Mouse (Mus musculus) erythroid progenitor cell, adult 5-6 weeks (primary cell): ENCODE results near the gene B230307C23Rik. TPM values are rescaled to one million over a fixed set of nuclear protein-coding genes. Genes with fewer than 3 reads are reported as not detected.
"Not testable (repeated sequence)": the region's sequence is repeated elsewhere in the genome, so short reads cannot be mapped to it uniquely, and the experiment has no call there.

Source experiments
- ATAC-seq: replicated peaks from 2 replicates; pipeline ENCODE4 v1.8.0; 2016; ENCODE audit warnings: moderate number of reproducible peaks, mild to moderate bottlenecking, moderate TSS enrichment, inconsistent platforms; ENCODE audit not compliant: poor library complexity, low FRiP score, severe bottlenecking
- total RNA-seq, 2 experiments: library from RNA; stranded (forward) in 1 of 2; stranded (reverse) in 1 of 2; fragments of 150-400 nt in 1 of 2; fragments of 186-747, 209-891 nt in 1 of 2; gene quantifications; 2 replicates each; pipeline versions ENCODE4 v1.2.3 to v1.2.4; 2015 to 2017; ENCODE audit warnings: low replicate concordance in 2 of 2

Gene B230307C23Rik
- total RNA-seq, 2 experiments from 2014 or later, result 14.3 to 25.7 TPM

GRCm38 (mm10) chr16:97995849-97996615 is 1.1 kb upstream of the B230307C23Rik start:
- ATAC-seq, result no peak

- ATAC-seq, result peak; percentile 20
These were observed 242 bp downstream of the B230307C23Rik start for GRCm38 (mm10) chr16:97997383-97997731.

GRCm38 (mm10) chr16:98022081-98022480 is 25.0 kb downstream of the B230307C23Rik start:
- ATAC-seq, result no peak

GRCm38 (mm10) chr16:98022657-98023345 is 25.7 kb downstream of the B230307C23Rik start:
- ATAC-seq, result peak; percentile 80

GRCm38 (mm10) chr16:98026186-98026585 is 29.1 kb downstream of the B230307C23Rik start:
- ATAC-seq, result not testable (repeated sequence)

- not testable (repeated sequence) for ATAC-seq
These were observed 37.9 kb downstream of the B230307C23Rik start for GRCm38 (mm10) chr16:98034971-98035370.

GRCm38 (mm10) chr16:98041676-98042075 is 44.6 kb downstream of the B230307C23Rik start:
- peak; percentile 52; the same call in 1 of the 2 replicates for ATAC-seq

GRCm38 (mm10) chr16:98079382-98079781 is 82.3 kb downstream of the B230307C23Rik start:
- ATAC-seq, result not testable (repeated sequence)

GRCm38 (mm10) chr16:98081140-98081539 is 84.0 kb downstream of the B230307C23Rik start:
- ATAC-seq, result not testable (repeated sequence)

Other genes with a start within 250 kb of the B230307C23Rik start
- not detected in 2 replicates for gene Ripk4, start 233.5 kb upstream of the B230307C23Rik start, total RNA-seq (2015; ENCODE audit: low replicate concordance)
- gene Ripk4, start 233.5 kb upstream of the B230307C23Rik start, total RNA-seq (2017; ENCODE audit: low replicate concordance), result not detected in 2 replicates
- gene Prdm15, start 145.5 kb upstream of the B230307C23Rik start, total RNA-seq (2015; ENCODE audit: low replicate concordance), result 1.8 and 2.9 TPM in 2 replicates
- gene Prdm15, start 145.5 kb upstream of the B230307C23Rik start, total RNA-seq (2017; ENCODE audit: low replicate concordance), result 0.90 and 2.5 TPM in 2 replicates
- 10.8 and 13.0 TPM in 2 replicates for gene C2cd2, start 34.7 kb upstream of the B230307C23Rik start, total RNA-seq (2015; ENCODE audit: low replicate concordance)
- gene C2cd2, start 34.7 kb upstream of the B230307C23Rik start, total RNA-seq (2017; ENCODE audit: low replicate concordance), result 19.0 and 26.6 TPM in 2 replicates
- gene Zbtb21, start 34.7 kb upstream of the B230307C23Rik start, total RNA-seq (2015; ENCODE audit: low replicate concordance), result 1.7 and 5.0 TPM in 2 replicates
- 18.7 and 38.0 TPM in 2 replicates for gene Zbtb21, start 34.7 kb upstream of the B230307C23Rik start, total RNA-seq (2017; ENCODE audit: low replicate concordance)
- 21.3 and 33.1 TPM in 2 replicates for gene A630089N07Rik, start 85.1 kb downstream of the B230307C23Rik start, total RNA-seq (2015; ENCODE audit: low replicate concordance)
- 18.4 and 38.1 TPM in 2 replicates for gene A630089N07Rik, start 85.1 kb downstream of the B230307C23Rik start, total RNA-seq (2017; ENCODE audit: low replicate concordance)